Mouse (Mus musculus) embryo, embryonic 11 days (tissue): ENCODE measurements around the gene Pard6b.

Source experiments
- DNase-seq: peaks from one replicate; pipeline ENCODE4 v3.0.0-alpha.2; 2015

Pard6b gene

DNA sequence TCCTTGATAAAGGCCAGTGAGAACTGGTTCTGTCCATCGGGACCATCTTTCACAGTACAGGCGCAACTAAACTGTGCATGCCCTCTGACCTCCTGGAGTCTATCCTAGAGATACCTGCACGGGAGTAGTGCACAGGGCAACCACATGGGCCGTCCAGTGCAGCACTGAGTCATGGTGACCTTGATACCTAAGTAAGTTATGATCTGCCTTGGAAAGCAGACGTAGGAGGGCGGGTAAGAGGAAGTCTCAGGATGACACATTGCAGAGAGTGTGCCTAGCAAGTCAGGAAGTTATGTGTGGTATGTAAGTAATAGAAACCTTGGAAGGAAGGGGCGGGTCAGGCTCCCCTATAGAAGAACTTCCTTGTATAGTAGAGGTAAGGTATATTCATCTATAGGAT lies 15.3 kb upstream of the Pard6b start:
- no peak for DNase-seq

DNA sequence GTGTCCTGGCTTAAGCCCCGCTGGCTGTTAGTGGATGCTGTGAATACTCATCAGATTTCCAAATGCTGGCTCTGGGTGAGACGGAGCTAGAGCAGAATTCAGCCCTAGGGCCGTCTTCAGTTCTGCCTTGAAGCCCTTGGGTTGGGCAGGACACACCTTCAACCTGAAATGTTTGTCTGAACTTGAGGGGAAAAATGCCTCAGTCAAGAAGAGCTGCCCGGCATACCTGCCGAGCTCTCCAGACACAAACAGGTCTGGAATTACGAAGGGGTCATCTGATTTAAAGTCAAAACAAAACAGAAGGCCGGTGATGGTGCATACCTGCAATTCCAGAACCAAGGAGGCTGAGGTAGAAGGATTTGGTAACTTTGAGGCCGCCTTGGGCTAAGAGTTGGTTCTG lies 14.0 kb upstream of the Pard6b start:
- no peak for DNase-seq

DNA sequence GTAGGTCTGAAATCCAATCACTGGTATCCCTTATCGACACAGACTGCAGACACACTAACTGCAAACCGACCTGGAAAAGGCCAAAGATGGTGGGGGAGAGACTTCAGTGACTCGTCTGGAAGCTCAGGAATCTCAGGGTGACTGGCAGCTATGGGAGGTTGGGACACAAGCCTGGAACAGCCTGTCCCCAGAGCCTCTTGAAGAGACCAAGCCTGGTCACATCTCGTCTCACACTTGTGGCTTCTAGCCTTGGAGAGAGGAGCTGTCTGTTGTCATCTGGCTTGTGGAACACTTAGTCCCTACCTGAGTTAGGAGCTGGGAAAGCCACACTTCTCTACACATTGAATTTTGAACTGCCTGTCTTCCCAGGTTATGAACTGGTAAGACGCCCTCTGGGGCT lies 10.4 kb upstream of the Pard6b start:
- no peak for DNase-seq

DNA sequence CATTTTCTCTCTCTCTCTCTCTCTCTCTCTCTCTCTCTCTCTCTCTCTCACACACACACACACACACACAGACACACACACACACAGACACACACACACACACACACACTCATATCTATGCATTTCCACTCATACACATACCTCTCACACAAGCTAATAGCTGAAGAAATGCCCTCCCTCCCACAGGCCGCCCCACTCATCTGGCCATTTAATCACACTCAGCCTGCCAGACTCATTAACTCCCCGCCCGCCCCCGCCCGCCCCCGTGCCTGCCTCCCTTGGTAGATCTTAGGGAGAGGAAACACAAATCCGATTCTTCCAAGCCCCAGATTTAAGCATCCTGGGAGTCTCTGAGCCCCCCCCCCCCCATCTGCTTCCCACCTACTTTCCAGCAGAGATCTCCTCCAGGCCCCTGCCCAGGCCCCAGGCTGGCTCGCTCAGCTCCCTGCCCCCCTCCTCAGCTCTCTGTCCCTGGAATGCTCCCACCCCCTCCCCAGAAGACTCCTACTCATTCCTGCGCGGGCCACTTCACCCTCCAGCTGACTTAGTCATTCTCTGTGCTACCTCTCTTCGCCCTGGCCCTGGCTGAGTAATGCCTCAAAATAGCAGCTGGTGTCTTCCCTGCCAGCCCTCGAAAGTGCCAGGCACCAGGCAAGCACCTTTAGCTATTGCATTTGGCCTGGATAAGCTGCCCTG lies 8.2 kb upstream of the Pard6b start:
- DNase-seq: peak; percentile 65

DNA sequence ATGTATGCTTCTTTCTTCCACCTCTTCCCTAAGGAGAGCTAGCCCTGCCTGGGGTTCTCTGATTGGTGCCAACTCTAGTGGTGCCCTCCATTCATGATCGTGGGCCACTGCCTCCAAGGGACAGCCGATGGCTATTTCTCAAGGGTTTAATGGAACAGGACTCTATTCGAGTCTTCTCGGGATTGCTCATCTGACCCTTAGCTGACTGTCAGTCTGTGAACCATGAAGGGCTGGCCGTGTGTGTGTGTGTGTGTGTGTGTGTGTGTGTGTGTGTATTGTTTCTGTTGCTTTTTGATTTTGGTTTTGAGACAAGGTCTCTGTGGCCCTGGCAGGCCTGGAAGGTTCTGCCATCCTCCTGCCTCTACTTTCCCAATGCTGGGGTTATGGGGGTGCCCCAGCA lies 7.1 kb upstream of the Pard6b start:
- DNase-seq: no peak

DNA sequence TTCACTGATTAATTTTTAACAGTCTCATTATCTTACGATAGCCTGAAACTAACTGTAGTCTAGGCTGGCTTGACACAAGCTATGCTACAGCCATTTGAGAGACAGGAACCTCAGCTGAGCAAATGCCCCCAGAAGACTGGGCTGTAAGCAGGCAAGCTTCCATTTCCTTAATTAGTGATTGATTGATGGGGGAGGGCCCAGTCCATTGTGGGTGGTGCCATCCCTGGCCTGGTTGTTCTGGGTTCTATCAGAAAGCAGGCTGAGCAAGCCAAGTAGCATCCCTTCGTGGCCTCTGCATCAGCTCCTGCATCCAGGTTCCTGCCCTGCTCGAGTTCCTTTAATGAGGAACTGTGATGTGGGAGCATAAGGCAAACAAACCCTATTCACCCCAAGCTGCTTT lies 6.3 kb upstream of the Pard6b start:
- DNase-seq: no peak

DNA sequence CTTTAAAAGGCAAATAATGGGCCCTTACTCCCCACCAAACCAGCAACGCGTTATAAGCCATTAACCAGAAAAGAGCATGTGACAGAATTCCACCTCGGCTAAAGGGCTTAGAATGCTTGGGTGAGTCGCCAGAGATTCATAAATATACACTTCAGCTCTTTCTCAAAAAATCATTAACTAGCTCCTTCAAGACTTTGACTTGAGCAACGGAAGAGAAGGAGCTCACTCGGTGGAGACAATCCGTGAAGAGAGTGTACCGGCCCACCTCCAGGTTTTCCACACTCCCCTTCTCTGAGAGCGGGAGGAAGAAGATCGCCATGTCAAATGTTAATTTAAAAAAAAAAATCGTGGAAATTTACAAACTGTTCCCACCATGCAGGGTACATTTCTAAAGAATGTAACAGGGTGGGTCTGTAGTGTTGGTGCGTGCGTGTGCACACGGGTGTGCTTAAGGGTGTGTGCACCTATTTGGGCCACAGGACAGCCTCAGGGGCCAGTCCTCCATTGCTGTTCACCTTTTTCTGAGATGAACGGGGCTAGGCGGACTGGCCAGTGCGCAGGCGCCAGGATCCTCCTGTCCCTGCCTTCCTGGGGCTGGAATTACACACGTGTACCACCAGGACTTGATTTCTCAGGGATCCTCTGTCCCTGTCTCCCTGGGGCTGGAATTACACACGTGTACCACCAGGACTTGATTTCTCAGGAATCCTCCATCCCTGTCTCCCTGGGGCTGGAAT lies 3.8 kb upstream of the Pard6b start:
- no peak for DNase-seq

DNA sequence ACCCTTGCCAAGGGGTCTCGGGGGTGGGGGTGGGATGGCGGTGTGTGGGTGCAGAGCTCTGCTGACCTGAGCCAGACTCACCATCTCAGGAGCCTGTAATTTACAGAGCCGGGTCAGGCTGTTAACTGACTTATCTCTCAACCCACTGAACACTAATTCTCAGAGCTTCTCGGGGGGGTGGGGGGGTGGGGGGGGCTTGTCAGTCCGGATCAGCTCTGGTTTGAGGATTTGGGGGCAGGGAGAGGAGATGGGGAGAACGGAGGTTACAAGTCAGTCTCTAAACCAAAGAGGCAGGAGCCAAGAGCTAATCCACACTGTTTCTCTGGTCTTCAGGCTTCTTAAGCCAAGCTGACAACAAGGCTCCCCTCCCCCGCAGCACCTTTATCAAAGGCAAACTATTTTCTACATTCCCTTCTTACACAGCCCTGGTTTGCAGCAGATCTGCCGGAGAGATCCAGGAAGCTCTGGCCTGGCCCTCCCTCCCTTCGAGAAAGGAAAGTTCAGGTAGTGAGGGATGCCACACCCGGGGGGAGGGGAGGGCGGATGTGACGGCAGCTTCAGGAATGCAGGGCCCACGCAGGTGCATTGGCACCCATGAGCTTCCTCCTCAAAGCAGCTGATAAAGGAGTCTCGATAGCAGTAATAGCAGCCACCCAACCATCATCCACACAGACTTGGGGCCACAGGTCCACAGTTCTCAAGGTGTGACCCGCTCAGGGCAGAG lies 2.5 kb upstream of the Pard6b start:
- no peak for DNase-seq

DNA sequence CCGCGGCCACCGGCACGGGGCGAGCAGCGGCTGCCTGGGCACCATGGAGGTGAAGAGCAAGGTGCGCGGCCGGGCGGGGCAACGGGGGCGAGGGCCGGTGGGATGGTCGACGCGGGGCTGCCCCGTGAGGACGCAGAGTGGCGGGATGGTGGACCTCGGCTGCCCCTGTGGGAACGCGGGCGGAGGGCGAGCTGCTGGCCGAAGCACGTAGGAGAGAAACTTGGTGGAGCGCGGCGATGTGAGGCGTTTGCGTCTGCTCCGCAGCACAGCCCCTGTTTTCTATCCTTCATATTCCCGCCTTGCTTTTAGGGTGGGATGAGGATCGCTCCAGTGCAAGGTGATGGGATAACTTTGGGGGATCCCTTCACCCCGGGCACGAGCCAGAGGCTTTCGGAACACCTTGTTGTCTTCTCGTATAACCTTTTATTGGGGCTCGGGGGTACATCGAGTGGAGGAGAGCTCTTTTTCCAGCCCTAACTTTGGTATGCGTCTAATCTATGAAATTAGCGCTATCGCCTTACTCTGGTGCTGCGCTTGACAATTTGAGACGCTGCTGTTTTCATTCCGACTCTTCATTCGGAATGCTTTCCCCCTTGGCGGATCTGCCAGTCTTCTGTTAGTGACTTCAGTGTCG lies 612 bp downstream of the Pard6b start:
- DNase-seq: peak; percentile 66

DNA sequence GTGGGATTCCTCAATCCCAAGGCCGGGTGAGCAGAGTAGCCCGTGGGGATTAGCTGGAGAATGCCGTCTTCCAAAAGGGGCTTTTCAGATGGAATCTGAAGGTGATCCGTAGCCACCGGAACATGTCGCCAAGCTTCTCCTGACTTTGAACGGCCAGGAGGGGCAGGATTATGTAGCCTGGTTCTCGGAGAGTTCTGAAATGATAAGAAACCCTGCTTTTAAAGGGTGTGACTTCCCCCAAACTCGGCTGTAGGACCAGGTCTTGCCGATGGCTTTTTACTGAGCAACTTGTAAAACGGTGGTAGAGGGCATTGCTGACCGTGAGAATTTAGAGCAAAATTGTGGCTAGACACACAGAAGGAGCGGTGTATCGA lies 1.1 kb downstream of the Pard6b start:
- peak; percentile 23 for DNase-seq

DNA sequence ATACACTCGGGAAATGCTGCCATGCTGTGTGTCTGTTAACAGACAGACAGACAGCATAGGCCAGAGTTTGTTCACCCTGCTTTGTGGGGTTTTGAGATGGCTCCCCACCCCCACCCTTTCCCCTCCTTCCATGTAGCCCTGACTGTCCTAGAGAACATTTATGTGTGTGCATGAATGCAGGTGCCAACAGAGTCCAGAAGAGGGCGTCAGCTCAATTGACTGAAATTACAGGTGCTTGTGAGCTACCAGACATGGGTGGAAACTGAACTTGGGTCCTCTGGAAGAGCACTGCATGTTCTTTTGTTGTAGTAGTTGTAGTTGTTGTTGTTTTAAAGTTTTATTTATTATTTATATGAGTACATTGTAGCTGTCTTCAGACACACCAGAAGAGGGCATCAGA lies 2.8 kb downstream of the Pard6b start:
- no peak for DNase-seq

DNA sequence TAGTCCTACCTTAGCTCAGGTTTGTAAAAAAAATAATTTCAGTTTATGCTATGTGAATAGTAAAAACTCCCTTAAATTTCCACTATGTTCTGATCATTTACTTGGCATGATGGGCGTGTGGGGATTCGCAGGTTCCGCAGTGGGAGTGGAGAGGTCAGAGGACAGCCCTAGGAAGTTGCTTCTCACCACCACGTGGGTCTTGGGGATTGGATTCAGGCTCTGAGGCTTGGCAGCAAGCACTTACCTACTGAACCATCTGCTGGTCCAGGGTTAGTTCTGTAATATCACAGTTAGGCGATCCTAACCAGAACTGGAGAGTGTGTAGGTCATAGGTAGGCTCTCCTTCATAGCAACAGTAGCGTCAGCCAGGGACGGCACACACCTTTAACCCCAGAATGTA lies 3.4 kb downstream of the Pard6b start:
- no peak for DNase-seq

DNA sequence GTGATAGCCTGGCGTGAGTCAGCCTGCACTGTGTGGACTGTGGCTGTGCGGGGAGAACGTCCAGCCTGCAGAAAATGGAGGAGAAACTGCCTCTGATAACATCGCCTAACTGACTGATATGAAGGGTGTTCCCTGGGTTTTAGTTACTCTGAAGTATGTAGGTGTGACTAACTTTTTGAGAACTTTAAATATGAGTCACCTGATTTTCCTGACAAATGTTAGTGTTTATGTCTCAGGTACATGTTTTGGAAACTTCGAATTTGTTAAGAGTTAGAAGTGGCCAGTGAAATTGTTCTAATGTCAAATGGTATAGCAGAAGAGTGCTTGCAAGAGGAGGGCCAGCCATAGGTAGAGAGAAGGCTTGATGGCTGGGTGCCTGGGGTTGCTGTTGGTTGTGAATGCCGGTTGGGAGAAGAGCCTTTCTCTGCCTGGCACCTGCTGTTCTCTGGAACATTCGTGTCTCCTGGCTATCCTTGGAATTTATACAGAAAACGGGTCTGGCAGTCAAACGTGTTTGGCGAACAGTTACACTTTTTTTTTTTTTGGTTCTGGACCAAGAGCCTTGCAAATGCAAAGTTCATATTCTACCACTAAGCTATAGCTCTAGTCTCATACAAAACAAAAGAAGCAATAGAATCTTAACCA lies 4.9 kb downstream of the Pard6b start:
- DNase-seq: no peak

DNA sequence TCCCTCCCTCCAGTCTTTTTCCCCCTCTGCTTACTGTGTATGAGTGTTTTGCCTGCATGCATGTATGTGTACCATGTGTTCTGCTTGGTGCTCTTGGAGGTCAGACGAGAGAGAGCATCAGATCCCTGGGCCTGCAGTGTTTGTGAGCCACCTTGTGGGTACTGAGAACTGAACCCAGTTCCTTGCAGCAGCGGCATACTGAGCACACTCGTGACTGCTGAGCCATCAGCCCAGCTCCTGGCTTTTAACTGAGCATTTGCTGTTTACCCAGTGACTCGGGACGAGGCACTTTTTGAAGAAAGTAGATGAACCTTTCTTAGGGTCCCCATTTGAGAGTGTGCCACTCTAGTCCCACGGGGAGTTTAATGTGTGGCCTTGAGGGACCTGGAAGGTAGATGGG lies 5.5 kb downstream of the Pard6b start:
- DNase-seq: no peak

DNA sequence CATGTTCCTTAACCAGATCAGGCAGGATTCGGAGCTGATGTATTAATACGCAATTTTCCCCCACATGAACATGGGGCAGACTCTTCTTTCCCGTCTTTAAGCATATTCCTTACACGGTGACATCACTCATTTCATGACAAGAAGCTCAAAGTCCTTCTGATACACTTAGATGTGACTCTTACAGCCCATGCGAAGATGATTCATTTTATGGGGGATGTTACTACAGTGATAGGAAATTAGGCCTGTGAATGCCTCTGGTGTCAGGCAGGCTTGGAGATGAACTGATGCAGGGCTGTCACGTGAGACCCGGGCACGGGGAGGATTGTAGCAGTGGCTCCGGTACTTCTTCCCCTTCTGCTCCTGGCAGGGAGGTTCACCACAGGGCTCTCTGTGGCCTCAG lies 6.0 kb downstream of the Pard6b start:
- no peak for DNase-seq

DNA sequence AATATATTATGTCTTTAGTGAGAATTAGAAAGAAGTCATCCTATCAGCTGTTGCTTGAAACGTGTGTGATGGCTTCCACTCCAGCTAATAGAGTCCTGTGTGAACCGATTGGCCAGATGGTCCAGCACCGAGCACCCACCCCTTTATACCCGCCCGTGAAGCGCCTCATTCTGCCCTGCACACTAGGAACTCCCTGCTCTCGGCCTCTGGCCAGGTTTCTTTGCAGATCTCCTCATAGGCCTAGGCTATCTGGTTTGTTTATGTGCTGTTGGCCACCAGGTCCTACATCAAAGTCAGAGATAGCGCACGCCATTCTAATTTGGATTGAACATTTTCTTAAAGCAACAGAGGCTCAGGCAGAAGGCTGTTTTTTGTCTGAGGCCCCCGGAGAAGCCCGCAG lies 10.8 kb downstream of the Pard6b start:
- DNase-seq: no peak

DNA sequence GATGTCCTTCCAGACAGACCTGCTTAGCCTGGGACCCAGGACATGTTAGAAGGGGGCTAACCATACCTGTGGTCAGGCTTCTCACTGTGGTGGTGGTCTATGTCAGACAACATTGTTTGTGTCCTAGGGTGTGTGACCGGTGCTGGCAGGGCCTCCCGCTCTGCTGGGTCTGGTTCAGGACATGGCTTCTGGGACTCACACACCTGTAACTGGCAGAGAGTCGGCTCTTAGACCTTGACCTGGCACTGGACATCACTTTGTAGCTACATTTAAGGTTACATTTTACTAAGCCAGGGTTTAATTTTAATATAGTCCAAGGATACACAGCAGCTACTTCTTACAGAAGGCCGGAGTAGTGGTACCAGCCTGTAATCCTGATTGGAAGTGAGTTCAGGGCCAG lies 12.3 kb downstream of the Pard6b start:
- no peak for DNase-seq

DNA sequence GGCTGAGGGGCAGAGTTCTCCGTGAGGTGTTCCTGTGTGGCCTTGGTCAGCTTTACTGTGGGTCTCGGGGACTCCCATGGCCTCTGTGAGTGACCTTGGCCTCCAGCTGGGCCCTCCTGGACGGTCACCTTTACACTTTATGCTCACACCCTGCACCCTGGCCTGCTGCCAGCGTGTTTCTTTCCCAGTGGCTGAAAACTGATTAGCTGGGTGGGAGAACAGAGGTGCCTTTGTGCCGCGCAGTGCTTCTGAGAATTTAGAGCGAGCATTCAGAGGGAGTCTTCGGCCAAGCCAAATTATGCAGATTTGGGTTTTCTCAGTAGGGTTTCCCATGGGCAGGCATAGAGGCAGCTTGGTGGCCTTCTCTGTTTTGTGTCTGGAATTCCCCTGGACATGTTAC lies 14.3 kb downstream of the Pard6b start:
- no peak for DNase-seq

DNA sequence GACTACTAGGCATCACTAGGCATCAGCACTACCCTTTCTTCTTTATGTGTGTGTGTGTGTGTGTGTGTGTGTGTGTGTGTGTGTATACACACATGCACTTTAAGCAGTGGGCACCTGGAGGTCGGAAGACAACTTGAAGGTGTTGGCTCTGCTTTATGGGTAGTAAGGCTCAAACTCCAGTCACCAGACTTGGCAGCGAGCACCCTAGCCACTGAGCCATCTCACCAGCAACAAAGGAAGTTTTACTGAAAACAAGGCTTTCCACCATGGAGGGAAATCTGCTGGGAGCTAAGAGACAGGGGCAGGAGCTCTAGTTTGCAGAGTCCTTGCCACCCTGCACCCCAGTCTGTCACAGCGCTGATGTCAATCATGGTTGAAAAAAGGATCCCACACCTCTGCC lies 15.7 kb downstream of the Pard6b start:
- no peak for DNase-seq

DNA sequence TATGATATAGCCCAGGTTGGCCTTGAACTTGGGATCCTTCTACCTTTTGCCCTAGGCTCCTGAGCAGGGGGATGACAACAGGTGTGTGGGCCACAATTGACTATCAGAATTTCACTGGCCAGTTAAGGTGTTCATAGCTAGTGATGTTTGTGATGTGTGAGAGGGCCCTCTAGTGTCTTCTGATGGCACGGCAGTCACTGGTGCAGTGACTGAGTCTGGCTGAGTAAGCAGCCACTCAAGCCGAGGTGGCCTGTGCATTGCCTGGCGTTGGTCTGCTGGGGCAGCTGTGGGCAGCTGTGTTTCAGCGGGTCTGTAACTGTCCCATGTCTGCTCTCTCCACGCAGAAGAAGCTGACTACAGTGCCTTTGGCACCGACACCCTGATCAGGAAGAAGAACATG lies 17.2 kb downstream of the Pard6b start:
- DNase-seq: peak; percentile 61

DNA sequence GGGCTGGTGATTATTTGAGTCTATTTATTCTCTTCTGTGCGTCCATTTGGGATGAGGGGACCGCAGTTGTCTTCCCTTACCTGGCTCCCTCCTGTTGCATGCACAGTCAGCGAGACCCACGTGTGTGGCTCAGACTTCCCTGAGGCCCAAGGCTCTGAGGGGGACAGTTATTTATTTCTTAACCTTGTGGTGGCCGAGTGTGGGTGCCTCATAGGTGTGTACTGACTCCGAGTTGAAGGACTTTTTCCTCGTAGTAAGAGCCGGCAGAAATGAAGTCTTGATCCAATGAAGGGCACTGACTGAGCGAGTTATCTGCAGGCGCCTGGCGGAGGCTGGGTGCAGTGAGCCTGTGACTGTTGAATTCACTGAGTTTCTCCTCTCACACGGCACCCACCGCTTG lies 19.2 kb downstream of the Pard6b start:
- no peak for DNase-seq

DNA sequence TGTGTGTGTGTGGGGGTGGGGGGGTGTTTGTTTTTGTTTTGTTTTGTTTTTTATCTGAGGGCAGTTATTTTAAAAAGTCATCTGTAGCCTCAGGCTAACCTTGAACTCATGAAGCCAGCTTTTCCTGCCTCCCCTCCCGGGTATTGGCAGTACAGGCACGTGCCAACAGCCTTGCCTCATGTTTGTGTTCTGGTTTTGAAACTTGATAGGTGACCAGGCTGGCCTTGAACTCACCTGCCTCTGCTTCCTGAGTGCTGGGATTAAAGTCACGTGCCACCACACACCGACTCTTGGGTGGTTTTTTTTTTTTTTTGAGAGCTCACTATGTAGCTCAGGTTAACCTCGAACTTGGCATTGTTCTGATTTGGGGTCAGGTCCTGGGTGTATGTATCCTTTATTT lies 21.0 kb downstream of the Pard6b start:
- DNase-seq: no peak

DNA sequence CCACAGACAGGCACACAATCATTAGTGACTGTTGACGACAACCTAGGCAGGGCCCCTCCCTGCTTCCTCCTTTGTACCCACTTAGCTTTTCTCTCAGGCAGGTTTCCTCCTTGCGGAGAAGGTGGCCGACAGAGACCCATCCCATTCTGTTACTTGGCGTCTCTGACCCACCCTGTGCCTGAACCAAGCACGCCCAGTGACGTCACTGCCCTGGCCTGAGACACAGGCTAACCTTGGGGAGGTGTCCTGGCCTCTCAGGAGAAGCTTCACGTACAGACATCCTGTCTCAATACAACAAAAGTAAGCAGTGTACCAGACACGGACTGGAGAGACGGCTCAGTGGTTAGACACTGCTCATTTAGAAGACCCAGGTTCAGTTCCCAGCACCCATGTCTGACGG lies 22.5 kb downstream of the Pard6b start:
- no peak for DNase-seq
